Mouse (Mus musculus) kidney, adult 2 months (tissue): Measurements from ENCODE around the gene Ube2g2.

Experiments used
- CTCF ChIP-seq: fragments of 200-500 bp; conservative IDR thresholded peaks from 2 replicates; pipeline ENCODE4 v1.5.1; 2011; ENCODE audit warnings: low read depth, mild to moderate bottlenecking, control low read depth, low read length, moderate library complexity, mixed read lengths; ENCODE audit not compliant: insufficient read depth, insufficient read length
- POLR2A ChIP-seq: fragments of 200-500 bp; IDR thresholded peaks from one replicate; pipeline ENCODE4 v1.6.1; 2011; ENCODE audit warnings: low read depth, low read length, control low read depth

DNA sequence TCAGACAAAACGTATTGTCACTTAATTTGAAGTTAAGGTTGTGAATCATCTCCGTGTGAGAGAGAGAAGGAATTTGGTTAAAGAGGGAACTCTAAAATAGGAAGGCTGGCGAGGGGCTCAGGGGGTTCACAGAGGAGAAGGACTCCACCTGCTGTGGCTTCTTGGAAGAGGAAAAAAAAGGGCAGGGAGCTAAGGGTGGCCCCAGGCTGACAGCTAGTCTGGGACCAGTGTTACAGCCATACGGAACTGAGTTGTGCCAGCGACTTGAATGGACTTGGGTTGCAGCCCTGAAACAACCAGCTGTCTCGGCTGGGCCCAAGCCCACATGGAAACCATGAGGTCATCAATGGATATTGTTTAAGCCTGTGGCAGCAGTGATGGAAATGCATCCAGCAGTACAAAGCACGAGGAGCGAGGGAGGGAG, 1.0 kb downstream of the Ube2g2 start:
- TF ChIP-seq POLR2A (no peak), CTCF (0 out of 2 replicates have a peak, but pooled peaks have one; percentile 5)
